Mouse (Mus musculus) heart, adult 2 months (tissue): Measurements from ENCODE around the gene Shisa5. TPM values are rescaled to one million over a fixed set of nuclear protein-coding genes. Genes with fewer than 3 reads are reported as not detected.
A peak's percentile ranks its signal among the peaks of the same experiment; 100 is the strongest.

Source experiments
- DNase-seq, 2 experiments: peaks; one replicate each; pipeline ENCODE4 v3.0.0; 2021
- H3K27ac ChIP-seq: fragments of 200-600 bp; 2 replicates; pipeline ENCODE4 v1.8.1; 2022
- H3K27me3 ChIP-seq: fragments of 200-500 bp; 2 replicates; pipeline ENCODE4 v1.6.1; 2012; ENCODE audit warnings: mild to moderate bottlenecking, low read length, inconsistent platforms, mixed read lengths; ENCODE audit not compliant: control insufficient read depth, insufficient read depth
- H3K36me3 ChIP-seq: fragments of 200-500 bp; 2 replicates; pipeline ENCODE4 v1.6.1; 2012; ENCODE audit warnings: low read length, inconsistent platforms; ENCODE audit not compliant: control insufficient read depth, insufficient read depth
- H3K4me1 ChIP-seq: fragments of 200-500 bp; 2 replicates; pipeline ENCODE4 v1.6.1; 2011; ENCODE audit warnings: low read length; ENCODE audit not compliant: control insufficient read depth, insufficient read depth
- H3K4me3 ChIP-seq: fragments of 200-600 bp; 2 replicates; pipeline ENCODE4 v1.8.1; 2022
- H3K79me2 ChIP-seq: fragments of 200-500 bp; replicated peaks from 2 replicates; pipeline ENCODE4 v1.6.1; 2012; ENCODE audit warnings: mild to moderate bottlenecking, inconsistent platforms, low read length, moderate library complexity, mixed read lengths; ENCODE audit not compliant: control insufficient read depth, insufficient read depth
- H3K9ac ChIP-seq: fragments of 200-500 bp; 2 replicates; pipeline ENCODE4 v1.6.1; 2012; ENCODE audit warnings: low read depth, mild to moderate bottlenecking, control low read depth, inconsistent platforms, low read length, mixed read lengths
- CTCF ChIP-seq: fragments of 200-600 bp; IDR thresholded peaks from 2 replicates; pipeline ENCODE4 v1.8.1; 2022; ENCODE audit warnings: antibody characterized with exemption, mild to moderate bottlenecking, moderate library complexity
- EP300 ChIP-seq: fragments of 200-500 bp; IDR thresholded peaks from 2 replicates; pipeline ENCODE4 v1.6.1; 2011; ENCODE audit warnings: low read depth, low read length, control low read depth; ENCODE audit not compliant: insufficient read depth
- POLR2A ChIP-seq: fragments of 200-500 bp; IDR thresholded peaks from 2 replicates; pipeline ENCODE4 v1.6.1; 2011; ENCODE audit warnings: mild to moderate bottlenecking, low read depth, low read length, control low read depth; ENCODE audit not compliant: insufficient read depth
- WGBS: fragments of 180-500 bp; shearing (Covaris S2); methylation state at CpG from one replicate; pipeline ENCODE4 v1.1.7; 2018; 5-methylcytosine and 5-hydroxymethylcytosine counted together
- intact Hi-C: fragments of 180-260 bp; cut with DNase I; formaldehyde crosslinking; loops from one replicate; pipeline ENCODE4 v1.15.1; 2025
- polyA plus RNA-seq: library from polyadenylated mRNA; depleted of rRNA; stranded (reverse); fragments of >200 nt; gene quantifications from 2 replicates; pipeline ENCODE4 v1.2.3, GENCODE M21; 2012
- total RNA-seq, 2 experiments: library from RNA; stranded (reverse); gene quantifications; 2 replicates each; pipeline ENCODE4 v1.2.3; 2021

The Shisa5 gene
- total and polyA plus RNA-seq, 3 experiments: 40.3 to 218 (median 43.2) TPM

- TF ChIP-seq EP300 (no peak), POLR2A (0 out of 2 replicates have a peak, but pooled peaks have one; percentile 32)
- Histone ChIP-seq H3K27me3 (no peaks in the 10 kb centered on the region), H3K9ac (peak within 1 kb of the TSS; percentile 73), H3K79me2 (no peaks in the 10 kb centered on the region), H3K27ac (peak within 1 kb of the TSS; percentile 72), H3K36me3 (no peaks in the 10 kb centered on the region), H3K4me3 (peak within 1 kb of the TSS; percentile 73), H3K4me1 (peaks cover 7% of the 10 kb centered on the region)
- DNase-seq: peak; percentile 76 to 79
- intact Hi-C loops: no loop called here
- WGBS: under 1% methylated on average over 84 of the region's 102 CpGs
Measured at GRCm38 (mm10) chr9:109095137-109095982, 57.0 kb downstream of the Shisa5 start, which contains the start of gene Plxnb1. Gene Plxnb1, plus strand, starts transcription at chr9:109095389.

- Histone ChIP-seq H3K27ac (peak overlapping the region; percentile 72), H3K27me3 (no peaks in the 10 kb centered on the region), H3K36me3 (no peaks in the 10 kb centered on the region), H3K79me2 (no peaks in the 10 kb centered on the region), H3K9ac (peak overlapping the region; percentile 73), H3K4me1 (peaks cover 7% of the 10 kb centered on the region), H3K4me3 (peak overlapping the region; percentile 73)
- TF ChIP-seq CTCF (no peak), EP300 (no peak), POLR2A (no peak)
- peak in 1 of 2 experiments; percentile 26 for DNase-seq
- intact Hi-C loops: no loop called here
- 50% methylated on average over 9 of the region's 9 CpGs for WGBS
Measured at GRCm38 (mm10) chr9:109096251-109096661, 57.9 kb downstream of the Shisa5 start.

- TF ChIP-seq EP300 (no peak), POLR2A (no peak)
- H3K9ac ChIP-seq: peak overlapping the region; percentile 10; the same call in 1 of the 2 replicates
- H3K4me1 ChIP-seq: peaks cover 7% of the 10 kb centered on the region
- H3K79me2 ChIP-seq: no peaks in the 10 kb centered on the region
- H3K27ac ChIP-seq: peak overlapping the region; percentile 72
- DNase-seq: peak in 1 of 2 experiments; percentile 23
- WGBS: 66% methylated on average over 6 of the region's 6 CpGs
- H3K4me3 ChIP-seq: no peak overlapping the region; the same call in 1 of the 2 replicates
- intact Hi-C loops: no loop called here
- no peaks in the 10 kb centered on the region for H3K27me3 ChIP-seq
- no peaks in the 10 kb centered on the region for H3K36me3 ChIP-seq
Measured at GRCm38 (mm10) chr9:109096856-109097255, 58.5 kb downstream of the Shisa5 start.

- 54% methylated on average over 6 of the region's 6 CpGs for WGBS
- Histone ChIP-seq H3K4me3 (no peak overlapping the region), H3K36me3 (no peaks in the 10 kb centered on the region), H3K9ac (no peak overlapping the region; the same call in 1 of the 2 replicates), H3K4me1 (peaks cover 7% of the 10 kb centered on the region), H3K27me3 (no peaks in the 10 kb centered on the region), H3K27ac (peak overlapping the region; percentile 72), H3K79me2 (no peaks in the 10 kb centered on the region)
- DNase-seq: no peak
- TF ChIP-seq CTCF (no peak), POLR2A (no peak)
- intact Hi-C loops: no loop called here
Measured at GRCm38 (mm10) chr9:109097291-109097690, 58.9 kb downstream of the Shisa5 start.

DNA sequence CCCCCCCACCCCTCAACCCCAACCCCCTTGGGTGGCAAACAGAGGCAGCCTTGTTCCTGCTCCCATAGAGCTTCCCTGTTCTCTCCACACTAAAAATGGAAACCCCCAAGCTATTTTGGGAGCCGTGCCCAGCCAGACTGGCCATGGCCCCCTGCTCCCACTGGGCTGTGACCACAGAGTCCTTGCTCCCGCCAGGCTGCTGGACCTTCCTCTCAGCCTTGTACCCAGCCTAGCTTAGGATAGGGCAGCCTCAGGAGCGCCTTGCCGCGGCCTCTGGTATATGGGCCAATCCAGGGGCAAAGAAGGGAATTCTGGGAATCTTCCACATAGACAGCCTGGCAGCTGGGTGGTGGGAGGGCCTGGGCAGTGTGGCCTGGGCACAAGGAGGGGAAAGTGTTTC lies 59.5 kb downstream of the Shisa5 start:
- 52% methylated on average over 5 of the region's 5 CpGs for WGBS
- intact Hi-C loops: no loop called here
- Histone ChIP-seq H3K9ac (peak overlapping the region; percentile 29), H3K79me2 (no peaks in the 10 kb centered on the region), H3K4me1 (peaks cover 7% of the 10 kb centered on the region), H3K27ac (peak overlapping the region; percentile 72), H3K27me3 (no peaks in the 10 kb centered on the region), H3K36me3 (no peaks in the 10 kb centered on the region), H3K4me3 (peak overlapping the region; percentile 27)
- DNase-seq: peak; percentile 55 to 62
- TF ChIP-seq POLR2A (peak; percentile 57), CTCF (no peak), EP300 (no peak)

GRCm38 (mm10) chr9:109098366-109098765 lies 60.0 kb downstream of the Shisa5 start:
- Histone ChIP-seq H3K36me3 (no peaks in the 10 kb centered on the region), H3K9ac (peak overlapping the region; percentile 29), H3K27me3 (no peaks in the 10 kb centered on the region), H3K27ac (peak overlapping the region; percentile 72), H3K4me3 (peak overlapping the region; percentile 27), H3K79me2 (no peaks in the 10 kb centered on the region), H3K4me1 (peaks cover 7% of the 10 kb centered on the region)
- WGBS: 72% methylated on average over 8 of the region's 8 CpGs
- TF ChIP-seq POLR2A: no peak
- no peak for TF ChIP-seq EP300
- no peak for TF ChIP-seq CTCF
- intact Hi-C loops: no loop called here
- no peak for DNase-seq
